Mouse (Mus musculus) brain, embryonic 18.5 days (tissue): Measurements from ENCODE around the gene Pitx1.

Experiments
- DNase-seq: peaks from one replicate; pipeline ENCODE4 v3.0.0-alpha.2; 2012; ENCODE audit warnings: low read depth, low spot score

Gene Pitx1

DNA sequence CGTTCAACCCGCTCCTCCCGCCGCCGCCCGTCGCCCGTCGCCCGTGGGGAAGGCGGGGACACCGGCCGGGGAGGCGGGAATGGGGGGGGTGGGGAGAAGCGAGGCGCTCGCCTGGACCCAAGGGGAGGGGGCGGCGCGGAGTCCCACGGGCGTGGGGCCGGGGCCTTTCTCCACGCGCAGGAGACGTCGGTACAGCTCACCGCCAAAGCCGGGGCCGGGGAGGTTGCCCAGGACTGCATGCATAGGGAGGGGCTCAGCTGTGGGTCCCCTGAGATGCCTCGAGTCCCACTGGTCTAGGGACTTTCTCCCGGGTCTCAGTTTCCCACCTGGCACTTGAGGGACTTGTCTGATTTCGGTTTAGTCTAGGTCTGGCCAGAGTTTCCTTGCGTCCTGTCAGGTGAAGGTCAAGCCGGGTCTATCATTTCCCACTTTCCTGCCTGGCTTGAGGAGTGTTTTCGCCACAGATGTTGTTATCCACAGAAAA is at the start of gene Pitx1:
Pitx1 (minus strand) TSS at position 51 of the 484 bp plus-strand sequence.
- DNase-seq = no peak

DNA sequence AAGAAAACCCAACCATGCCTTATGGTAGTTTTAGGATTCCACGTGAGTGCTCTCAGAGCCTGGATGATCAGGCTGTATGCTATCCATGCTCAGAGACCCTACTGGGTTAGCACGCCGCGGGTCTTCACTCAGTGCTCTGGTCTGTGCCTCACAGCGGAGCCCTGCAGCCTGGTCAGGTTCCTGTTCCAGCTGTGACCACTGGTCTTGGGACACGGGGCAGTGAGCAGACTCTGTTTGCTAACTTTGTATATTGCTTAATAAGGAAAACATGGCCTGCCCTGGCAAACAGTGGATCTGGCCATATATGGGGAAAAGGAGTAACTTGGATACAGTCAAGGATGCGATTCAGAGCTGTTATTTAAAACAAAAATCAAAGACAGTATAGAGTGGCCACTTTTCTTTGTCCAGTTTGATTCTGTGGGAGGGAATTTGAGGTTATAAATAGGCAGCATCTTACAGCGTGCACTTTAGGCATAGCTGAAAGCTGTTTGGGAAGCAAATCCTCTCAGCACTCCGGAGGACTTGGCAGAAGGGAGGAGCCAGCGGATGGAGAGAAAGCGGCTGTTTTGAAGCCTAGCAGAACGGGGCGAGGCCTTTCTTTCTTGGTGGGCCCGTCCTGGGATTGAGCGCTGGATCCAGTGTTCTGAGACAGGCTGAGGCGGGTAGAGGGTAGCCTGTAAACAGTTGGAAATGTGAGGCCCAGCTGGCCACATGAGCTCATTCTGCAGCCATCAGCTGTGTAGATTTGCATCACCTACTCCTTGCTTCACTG is 45.6 kb upstream of the Pitx1 start:
- no peak for DNase-seq

DNA sequence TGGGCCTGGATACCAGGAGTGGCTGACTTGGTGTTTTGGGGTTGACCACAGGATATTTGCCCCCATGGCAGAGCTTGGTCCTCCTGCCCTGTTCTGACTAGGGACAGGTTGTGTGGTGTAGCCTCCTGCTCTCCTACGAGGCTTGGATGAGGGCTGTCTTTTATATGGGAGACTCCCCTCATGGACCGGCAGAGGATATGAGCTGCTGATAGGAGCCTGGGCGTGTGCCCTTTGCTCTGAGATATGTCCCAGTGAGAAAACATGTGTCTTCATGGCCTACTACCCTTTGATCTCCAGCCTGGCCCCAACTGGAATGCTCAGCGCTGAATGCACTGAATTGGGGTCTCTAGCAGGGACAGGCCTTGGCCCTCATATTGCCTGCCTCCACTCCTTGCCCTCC is 42.4 kb upstream of the Pitx1 start:
- DNase-seq = no peak

DNA sequence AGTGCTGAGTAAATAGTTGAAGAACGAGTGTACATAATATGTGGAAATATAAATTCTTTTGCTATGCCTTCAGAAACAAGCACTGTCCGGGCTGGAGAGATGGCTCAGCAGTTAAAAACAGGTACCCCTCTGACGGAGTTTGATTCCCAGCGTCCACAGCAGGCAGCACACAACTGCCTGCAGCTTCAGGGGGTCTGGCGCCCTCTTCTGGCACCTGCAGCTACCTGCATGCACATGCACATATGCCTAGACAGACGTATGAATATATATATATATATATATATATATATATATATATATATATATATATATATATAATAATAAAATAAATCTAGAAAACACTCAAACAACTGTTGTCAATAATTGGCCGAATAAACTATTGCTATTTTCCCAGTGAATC is 35.4 kb upstream of the Pitx1 start:
- no peak for DNase-seq

DNA sequence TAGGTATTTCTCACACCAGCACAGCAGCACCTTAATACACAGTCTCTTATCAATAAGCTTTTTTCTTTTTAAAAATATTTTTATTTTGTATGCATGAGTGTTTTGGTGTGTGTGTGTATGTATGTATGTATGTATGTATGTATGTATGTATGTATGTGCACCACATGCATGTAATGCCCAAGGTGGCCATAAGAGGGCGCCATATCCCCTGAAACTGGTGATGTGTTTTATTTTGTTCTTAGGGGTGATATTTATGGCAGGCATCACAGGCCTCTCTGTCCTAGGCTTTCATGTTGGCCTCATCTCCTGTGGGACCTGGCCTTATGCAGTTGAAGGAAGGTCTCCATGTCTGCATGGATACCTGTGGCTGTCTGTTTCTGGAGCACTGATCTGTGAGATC is 34.0 kb upstream of the Pitx1 start:
- no peak for DNase-seq

DNA sequence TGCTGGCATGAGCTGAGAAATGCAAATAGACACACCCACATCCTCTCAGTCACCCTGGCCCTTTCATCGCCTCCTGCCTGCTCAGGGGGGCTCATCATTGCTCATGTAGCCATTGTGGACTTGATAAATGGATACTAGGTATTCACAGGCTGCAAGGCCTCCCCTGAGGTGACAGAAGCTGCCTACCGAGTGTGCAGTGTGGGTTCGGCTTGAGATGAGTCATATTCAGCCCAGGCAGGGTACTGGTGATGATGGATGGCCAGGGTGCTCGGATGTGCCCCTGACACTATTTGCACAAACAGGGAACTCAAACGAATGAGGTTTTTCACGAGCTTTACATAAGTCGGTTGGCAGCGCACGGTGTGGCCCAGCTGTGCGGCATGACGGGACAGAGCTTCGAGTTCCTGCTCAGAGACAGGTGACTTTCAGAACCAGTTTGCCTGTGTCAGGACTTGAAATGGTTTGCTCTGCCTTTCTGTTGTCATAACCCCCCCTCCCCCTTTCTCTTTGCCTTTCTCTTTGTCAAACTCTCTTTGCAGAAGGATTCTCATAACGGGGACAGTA is 31.6 kb upstream of the Pitx1 start:
- no peak for DNase-seq

DNA sequence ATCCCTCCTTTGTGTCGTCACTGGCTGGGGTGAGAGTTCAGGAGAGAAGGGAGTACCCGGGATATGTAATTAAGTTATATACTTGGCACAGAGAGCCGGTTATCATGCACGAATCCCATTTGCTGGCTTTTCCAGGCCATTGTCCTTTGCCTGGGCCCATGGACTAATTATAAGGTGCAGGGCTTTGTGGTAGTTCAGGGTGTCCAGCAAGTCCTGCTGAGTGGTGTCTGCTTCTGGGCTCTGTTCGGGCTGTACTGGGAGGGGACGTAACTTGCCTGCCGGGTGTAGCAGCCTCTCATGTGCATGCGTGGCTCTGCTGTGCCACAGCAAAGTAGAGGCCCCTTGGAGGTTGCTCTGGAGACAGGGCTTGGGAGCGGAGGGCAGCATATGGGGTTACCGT is 24.5 kb upstream of the Pitx1 start:
- DNase-seq = no peak

DNA sequence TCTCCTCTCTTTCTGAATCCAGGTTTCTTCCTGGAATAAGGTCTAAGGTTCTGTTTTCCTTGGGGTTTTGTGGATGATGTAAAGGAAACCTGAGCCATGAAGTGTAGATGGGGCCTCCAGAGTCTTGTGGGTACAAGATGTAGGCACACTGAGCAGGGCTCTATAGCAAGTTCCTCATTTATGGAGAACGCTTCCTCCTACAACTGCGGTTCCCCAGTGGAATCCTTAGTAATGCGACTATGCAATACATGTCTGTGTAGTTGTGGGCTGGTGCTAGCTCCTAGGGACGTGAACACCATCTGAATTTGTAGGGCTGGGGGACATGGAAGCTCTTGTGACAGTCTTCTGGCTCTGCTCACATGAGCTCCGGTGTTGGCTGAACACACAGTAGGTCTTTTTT is 22.5 kb upstream of the Pitx1 start:
- DNase-seq = no peak

DNA sequence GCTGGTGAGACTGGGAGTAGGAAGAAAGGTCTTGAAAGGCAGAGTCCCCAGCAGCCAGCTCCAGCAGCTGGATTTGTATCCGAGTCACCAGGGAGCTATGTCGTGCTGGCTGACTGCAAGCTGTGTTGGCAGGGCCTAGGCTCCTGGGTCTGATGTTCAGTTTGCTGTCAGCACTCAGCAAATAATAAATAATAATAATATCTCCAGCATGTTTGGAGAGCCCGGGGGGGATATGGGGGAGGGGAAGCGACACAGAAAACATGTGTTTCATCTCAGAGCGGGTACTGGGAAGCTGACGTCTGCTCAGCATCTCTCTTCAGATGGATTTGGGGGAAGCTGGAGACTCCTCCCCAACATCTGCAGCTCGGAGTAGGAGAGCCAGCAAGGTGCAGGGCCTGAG is 19.8 kb upstream of the Pitx1 start:
- DNase-seq = no peak

DNA sequence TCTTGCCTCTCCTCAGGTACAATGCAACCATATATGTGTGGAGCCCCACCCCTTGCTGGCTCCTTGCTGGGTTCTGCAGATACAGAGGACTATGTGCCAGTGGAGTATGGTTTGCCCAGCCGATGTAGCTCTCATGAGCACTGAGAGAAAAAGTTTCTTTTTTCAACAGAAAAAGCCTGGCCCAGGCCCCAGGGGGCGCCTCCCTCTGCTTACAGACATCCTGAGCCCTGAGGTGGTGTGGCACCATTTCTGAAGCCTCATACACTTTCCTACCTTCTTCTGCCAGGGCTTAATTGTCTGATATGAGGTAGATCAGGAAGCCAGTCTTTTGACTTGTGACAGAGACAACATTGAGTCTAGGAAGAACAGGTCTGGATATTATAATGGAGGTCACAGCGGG is 16.2 kb upstream of the Pitx1 start:
- no peak for DNase-seq

DNA sequence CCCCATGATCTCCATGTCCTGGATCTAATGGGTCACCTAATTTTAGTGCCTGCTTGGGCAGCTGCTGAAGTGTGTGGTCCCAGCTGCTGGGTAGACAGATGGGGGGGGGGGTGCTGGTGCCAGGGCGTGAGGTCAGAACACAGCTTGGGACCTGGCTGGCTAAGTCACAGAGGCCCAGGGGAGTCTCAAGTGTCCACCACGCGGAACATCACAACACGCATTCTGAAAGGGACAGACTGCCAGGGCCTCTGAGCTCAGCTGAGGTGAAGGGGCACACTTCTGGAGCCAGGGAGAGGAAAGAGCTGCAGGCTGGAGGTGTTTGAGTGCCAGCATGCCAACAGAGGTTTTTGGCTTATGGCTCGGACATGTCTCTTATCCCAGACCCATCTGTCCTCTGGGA is 14.7 kb upstream of the Pitx1 start:
- DNase-seq = no peak

DNA sequence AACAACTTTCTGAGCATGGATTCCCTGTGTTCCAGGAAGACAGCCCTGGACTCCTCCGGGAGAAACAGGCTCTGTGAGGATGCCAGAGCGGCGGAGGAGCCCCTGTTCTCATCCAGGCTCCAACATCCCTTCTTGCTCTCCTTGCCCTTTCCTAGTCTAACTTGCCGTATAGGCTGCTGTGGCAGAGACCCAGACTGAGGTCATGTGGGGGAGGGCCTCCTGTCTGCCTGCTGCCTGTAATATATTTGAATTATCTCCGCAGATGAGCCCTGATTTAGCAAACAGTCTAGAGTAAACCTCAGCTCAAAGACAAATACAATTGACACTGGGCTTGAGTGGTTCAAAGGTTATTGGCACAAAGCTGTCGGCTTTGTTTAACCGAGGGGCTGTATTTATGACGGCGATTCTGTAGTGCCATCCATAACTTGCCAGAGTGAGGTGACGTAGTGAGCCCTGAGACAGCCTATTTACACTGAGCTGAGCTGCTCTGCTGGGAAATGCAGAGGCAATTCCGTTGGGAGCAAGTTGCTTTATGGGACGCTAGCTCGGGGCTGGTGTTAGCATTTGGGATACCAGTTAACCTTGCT is 12.7 kb upstream of the Pitx1 start:
- no peak for DNase-seq

DNA sequence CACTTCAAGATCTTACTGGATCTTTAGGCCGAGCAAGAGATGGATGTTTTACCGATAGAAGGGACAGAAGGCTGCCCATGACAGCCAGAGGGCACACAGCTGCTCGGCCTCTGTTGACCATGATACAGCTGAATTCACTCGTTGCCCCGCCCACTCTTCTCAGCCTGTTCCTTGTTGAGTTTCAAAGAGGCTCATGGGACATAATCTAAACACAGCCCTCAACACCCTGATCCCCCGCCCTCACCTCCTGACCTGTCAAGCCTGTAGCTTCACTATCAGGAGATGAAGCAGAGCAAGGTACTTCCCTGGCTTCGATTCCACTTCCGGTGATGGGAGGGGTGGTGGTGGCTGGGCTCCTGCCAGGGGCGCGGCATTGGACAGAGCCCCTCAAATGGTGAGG is 11.8 kb upstream of the Pitx1 start:
- DNase-seq = no peak

DNA sequence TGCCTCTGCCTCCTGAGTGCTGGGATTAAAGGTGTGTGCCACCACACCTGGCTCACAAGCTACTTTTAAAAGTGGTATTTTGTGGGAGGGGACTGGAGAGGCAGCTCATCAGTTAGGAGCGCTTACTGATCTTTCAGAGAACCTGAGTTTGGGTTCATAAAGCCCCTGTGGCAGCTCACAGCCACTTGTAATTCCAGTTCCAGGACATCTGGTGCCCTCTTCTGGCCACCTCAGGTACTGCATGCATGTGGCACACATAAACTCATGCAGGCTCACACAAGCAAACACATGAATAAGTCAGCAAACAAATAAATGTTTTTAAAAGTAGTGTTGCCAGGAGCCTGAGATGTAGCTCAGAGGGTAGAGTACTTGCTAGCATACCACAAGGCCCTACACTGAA is 7.7 kb upstream of the Pitx1 start:
- DNase-seq = no peak

DNA sequence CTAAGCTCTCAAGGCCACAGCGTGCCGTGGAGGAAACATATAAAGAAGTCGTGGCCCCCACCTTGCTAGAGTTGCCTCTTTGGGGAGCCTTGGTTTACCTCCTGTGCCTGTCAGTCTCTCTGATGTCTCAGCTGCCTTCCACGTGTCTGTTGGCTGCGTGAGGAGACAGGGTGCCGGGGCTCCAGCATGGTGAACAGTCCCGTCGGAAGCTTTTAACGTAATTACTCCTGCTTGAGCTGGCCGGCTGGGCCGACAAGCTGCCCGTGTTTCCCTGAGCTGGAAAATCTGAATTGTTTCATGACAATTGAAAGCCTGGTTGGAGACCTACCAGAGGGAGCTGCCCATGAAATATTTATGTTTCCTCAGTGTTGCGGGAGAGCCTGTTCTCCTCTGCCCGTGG is 4.2 kb upstream of the Pitx1 start:
- DNase-seq = no peak

DNA sequence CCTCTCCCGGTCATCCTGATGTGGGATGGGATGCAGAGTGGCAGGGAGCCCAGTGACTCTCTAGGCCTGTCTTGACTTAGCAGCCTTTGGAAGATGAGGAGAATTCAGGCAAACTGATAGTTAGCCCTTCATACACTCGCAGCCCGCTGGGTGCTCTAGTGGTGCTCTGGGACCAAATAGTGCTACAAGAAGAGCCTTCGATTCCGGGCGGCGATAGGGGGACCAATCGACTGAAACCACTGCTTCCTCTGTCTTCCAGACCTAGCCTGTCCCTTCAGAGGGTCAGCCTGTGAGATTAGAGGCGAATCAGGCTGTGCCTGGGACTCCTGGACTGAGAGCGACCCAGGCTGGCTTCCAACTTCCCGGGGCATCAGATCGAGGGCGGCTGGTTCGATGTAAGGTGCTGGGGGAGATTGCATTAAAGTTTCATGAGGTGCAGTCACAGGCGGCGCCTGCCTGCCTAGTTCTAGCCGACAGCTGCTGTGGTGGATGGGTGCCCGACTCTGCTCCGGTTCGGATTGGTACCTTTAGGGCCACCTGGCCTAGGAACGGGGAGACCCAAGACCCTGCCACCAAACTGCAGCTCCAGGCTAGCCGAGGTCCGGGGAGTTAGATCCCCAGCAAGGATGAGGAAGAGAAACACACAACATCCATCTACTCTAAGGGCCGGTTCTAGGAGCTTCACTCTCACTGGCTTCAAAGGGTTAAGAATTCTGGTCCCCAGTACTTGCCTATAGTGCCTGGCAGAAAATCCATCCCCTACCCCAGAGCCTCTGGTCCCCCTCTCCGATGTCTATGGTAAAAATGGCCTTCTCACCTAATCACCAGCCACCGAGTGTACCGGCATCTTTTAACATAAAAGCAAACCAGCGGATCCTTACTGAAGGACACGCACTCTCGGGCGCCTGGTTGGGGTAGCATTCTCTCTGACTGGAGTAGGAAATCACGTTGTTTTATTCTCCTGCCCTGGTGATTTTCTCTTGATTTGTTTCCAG is 1.1 kb upstream of the Pitx1 start:
- no peak for DNase-seq

DNA sequence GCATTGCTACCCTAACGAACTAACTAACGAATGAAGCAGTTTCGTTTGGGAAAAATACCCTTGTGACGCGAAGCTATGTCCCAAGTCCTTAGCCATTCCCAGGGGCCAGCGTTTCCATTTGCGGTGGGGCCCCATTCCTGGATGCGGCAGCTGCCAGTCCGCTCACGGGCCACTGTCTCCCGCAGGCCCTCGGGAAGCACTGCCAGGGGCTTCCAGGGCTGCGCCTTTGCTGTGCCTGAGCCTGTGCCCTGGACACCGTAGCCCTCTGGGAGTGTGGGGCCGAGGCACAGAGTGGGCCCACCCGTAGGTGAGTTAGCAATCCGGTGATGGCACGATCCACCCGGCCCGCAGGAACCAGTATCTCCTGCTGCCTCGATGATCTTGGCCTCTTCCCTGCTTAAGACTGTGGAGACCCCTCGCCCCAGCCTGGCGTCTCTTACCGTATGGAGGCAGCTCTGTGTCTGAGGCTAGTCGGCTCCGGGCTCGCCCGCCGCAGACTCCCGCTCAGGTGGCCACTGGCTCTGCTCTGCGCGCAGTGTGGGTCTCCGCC is 369 bp downstream of the Pitx1 start:
- no peak for DNase-seq

DNA sequence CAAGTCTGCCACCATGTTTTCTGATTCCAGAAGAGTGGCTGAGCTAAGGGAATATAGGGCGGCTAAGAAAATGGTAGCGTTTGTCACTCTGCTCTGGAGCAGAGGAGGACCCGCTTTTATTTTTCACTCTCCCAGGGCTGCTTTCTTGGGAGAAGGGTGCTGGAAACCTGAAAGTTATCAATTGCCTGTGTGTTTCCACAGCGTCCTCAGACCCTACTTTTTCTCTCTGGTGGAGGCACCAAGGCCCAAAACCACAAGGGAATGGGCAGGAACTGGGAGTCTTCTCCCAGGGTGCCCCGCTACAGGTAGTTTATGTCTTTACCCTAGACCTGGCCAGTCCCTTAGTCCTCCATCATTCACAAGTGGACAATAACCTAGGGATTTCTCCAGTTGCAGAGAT is 1.3 kb downstream of the Pitx1 start:
- no peak for DNase-seq

DNA sequence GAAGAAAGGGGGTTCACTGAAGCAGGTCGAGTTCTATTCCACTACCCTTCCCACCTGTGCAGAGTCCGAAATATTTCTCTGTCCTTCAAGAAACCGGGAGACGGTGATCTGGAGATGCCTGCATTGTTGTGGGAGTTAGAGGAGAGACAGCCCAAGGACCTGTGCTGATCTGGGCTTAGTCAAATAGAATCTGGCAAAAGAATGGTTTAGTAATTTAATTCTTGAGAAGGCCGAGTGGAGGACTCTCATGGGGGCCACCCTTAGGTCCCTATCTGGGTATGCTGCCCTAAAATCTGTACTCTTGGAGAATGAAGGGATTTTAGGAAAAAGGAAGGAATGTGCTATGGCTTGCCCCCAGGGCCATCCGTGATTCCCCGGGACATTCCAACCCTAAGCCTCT is 2.1 kb downstream of the Pitx1 start:
- DNase-seq = no peak

DNA sequence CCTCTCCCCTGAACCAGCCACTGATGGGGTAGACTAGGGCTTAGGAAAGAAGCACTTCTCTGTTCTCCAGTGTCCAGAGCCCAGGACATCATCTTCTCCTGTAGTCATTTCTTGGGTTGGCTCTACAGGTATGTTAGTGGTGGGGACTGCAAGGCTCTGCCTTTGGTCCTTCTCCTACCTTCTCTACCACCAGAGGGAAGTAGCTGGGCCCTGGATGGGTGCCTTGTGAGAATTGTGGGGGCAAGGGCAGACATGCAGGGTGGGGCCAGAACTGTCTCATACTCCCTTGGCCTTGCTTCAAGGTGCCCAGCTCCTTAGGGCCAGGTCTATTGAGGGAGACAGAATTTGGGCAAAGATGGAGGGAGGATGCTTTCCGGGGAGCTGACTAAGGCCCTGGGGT is 3.4 kb downstream of the Pitx1 start:
- DNase-seq = no peak

DNA sequence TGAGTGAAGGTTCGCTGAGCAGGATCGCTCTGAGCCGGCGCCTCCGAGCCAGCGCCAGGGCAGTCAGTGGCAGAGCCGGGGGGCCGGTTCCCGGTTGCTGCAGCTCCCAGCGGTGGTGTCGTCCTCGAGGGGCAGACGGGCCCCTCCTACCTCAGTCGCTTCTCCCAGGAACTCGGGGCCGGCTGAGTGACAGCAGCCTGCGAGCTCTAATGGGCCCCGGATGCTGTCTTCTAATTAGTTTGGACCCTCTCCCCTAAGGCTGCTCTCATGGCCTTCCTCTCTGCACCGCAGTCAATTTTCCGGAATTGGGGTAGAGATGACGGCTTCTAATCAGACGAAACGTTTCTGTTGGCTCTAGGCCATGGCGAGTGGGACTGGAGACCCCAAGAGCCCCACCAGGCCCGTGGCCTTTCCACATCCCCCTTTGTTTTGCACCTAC is 4.3 kb downstream of the Pitx1 start:
- DNase-seq = no peak
